Mouse (Mus musculus): ENCODE measurements around the gene Ube2l3. TPM values are rescaled to one million over a fixed set of nuclear protein-coding genes. Genes with fewer than 3 reads are reported as not detected.

The Ube2l3 gene
- total and polyA plus RNA-seq, 3 experiments, result 137 to 2,006 (median 297) TPM

GRCm38 (mm10) chr16:17124871-17125520 lies 77.5 kb downstream of the Ube2l3 start, which contains the start of gene 2610318N02Rik (continued):
- TF ChIP-seq RAD21 (IDR thresholded peaks at IDR 0.05; ENCODE audit: low read depth, low read length), result no peak
- no peak for TF ChIP-seq UBTF (IDR thresholded peaks at IDR 0.05; ENCODE audit: borderline replicate concordance, insufficient read depth, low read depth, low read length)
- peak; percentile 51; the same call in 1 of the 2 replicates for TF ChIP-seq USF1 (IDR thresholded peaks at IDR 0.05; ENCODE audit: low read depth, low read length)
- no peak for TF ChIP-seq ELF1 (IDR thresholded peaks at IDR 0.05; ENCODE audit: low read depth, low read length)
- no peak for TF ChIP-seq TAL1 (IDR thresholded peaks at IDR 0.05; ENCODE audit: low read length)
- 0 out of 4 replicates have a peak, but pooled peaks of 1 of the 2 experiments have one; percentile 11 for TF ChIP-seq EP300 (IDR thresholded peaks at IDR 0.05; ENCODE audit: low read depth in 1 of 2, low read length in 2 of 2)
- TF ChIP-seq SMC3 (IDR thresholded peaks at IDR 0.05; ENCODE audit: low read depth, low read length), result no peak
- no peak for TF ChIP-seq USF2 (IDR thresholded peaks at IDR 0.05; ENCODE audit: borderline replicate concordance in 1 of 2, insufficient read depth in 1 of 2, low read depth in 1 of 2, low read length in 2 of 2)
- no peak for TF ChIP-seq MAZ (IDR thresholded peaks at IDR 0.05; ENCODE audit: low read depth, low read length)
- TF ChIP-seq SIN3A (IDR thresholded peaks at IDR 0.05; ENCODE audit: low read length), result peak; percentile 79
- no peak for TF ChIP-seq MAFK (IDR thresholded peaks at IDR 0.05; ENCODE audit: borderline replicate concordance, low read depth, low read length)

GRCm38 (mm10) chr16:17124119-17124870 lies 78.2 kb downstream of the Ube2l3 start:
- peak overlapping the region; percentile 75 for H3K9ac ChIP-seq (ENCODE audit: control insufficient read depth, low read depth, low read length, poor library complexity, severe bottlenecking)
- peak; percentile 53 for DNase-seq (ENCODE audit: low read depth, low spot score)
- peaks cover 0 to 10% of the 10 kb centered on the region in 2 experiments; a peak in 2 of 4 replicates for H3K36me3 ChIP-seq (ENCODE audit: control insufficient read depth in 1 of 2, insufficient read depth in 2 of 2, low read length in 2 of 2)
- peak overlapping the region; percentile 68 to 90 for H3K4me3 ChIP-seq (ENCODE audit: control insufficient read depth in 1 of 2, insufficient read depth in 1 of 2, low read depth in 2 of 2, low read length in 2 of 2)
- peaks cover 12% of the 10 kb centered on the region for H3K79me2 ChIP-seq (ENCODE audit: control insufficient read depth, insufficient read depth, low read length, poor library complexity)
- H3K4me1 ChIP-seq (ENCODE audit: control insufficient read depth in 1 of 2, insufficient read depth in 2 of 2, low read length in 2 of 2), result peaks cover 0 to 6% of the 10 kb centered on the region in 2 experiments; a peak in 1 of 4 replicates
- peak overlapping the region; percentile 22 for H3K27ac ChIP-seq (ENCODE audit: control insufficient read depth, low read depth, low read length)
- H3K27me3 ChIP-seq (ENCODE audit: control insufficient read depth in 1 of 2, insufficient read depth in 2 of 2, low read length in 2 of 2), result no peaks in the 10 kb centered on the region
- H3K9me3 ChIP-seq (replicated peaks; ENCODE audit: insufficient read depth, low read length), result no peaks in the 10 kb centered on the region
- TF ChIP-seq ZKSCAN1 (IDR thresholded peaks at IDR 0.05; ENCODE audit: low read depth, low read length) (peak; percentile 42; the same call in 1 of the 2 replicates), NELFE (IDR thresholded peaks at IDR 0.05; ENCODE audit: low read depth, low read length) (no peak), SIN3A (IDR thresholded peaks at IDR 0.05; ENCODE audit: low read length) (no peak)

- TF ChIP-seq RCOR1 (IDR thresholded peaks at IDR 0.05; ENCODE audit: low read depth, low read length), result no peak
- no peak for TF ChIP-seq GABPA (IDR thresholded peaks at IDR 0.05; ENCODE audit: low read depth, low read length)
- TF ChIP-seq HCFC1 (IDR thresholded peaks at IDR 0.05; ENCODE audit: low read depth, low read length), result no peak
- no peak for TF ChIP-seq RAD21 (IDR thresholded peaks at IDR 0.05; ENCODE audit: low read depth, low read length)
- TF ChIP-seq MYB (IDR thresholded peaks at IDR 0.05; ENCODE audit: low read depth, low read length), result no peak
- TF ChIP-seq MAFK (IDR thresholded peaks at IDR 0.05; ENCODE audit: borderline replicate concordance, low read depth, low read length), result no peak
- TF ChIP-seq E2F4 (IDR thresholded peaks at IDR 0.05; ENCODE audit: borderline replicate concordance, low read depth, low read length), result no peak
- TF ChIP-seq POLR2AphosphoS5 (IDR thresholded peaks at IDR 0.05; ENCODE audit: borderline replicate concordance, low read depth, low read length), result no peak
- Histone ChIP-seq H3K36me3 (ENCODE audit: control insufficient read depth in 1 of 2, insufficient read depth in 2 of 2, low read length in 2 of 2) (peaks cover 0 to 10% of the 10 kb centered on the region in 2 experiments; a peak in 2 of 4 replicates), H3K4me1 (ENCODE audit: control insufficient read depth in 1 of 2, insufficient read depth in 2 of 2, low read length in 2 of 2) (peaks cover 0 to 6% of the 10 kb centered on the region in 2 experiments; a peak in 1 of 4 replicates), H3K79me2 (ENCODE audit: control insufficient read depth, insufficient read depth, low read length, poor library complexity) (peaks cover 12% of the 10 kb centered on the region), H3K27me3 (ENCODE audit: control insufficient read depth in 1 of 2, insufficient read depth in 2 of 2, low read length in 2 of 2) (no peaks in the 10 kb centered on the region), H3K27ac (ENCODE audit: control insufficient read depth, low read depth, low read length) (no peak overlapping the region), H3K9me3 (replicated peaks; ENCODE audit: insufficient read depth, low read length) (no peaks in the 10 kb centered on the region), H3K4me3 (ENCODE audit: control insufficient read depth in 1 of 2, insufficient read depth in 1 of 2, low read depth in 2 of 2, low read length in 2 of 2) (no peak overlapping the region), H3K9ac (ENCODE audit: control insufficient read depth, low read depth, low read length, poor library complexity, severe bottlenecking) (no peak overlapping the region)
- DNase-seq (ENCODE audit: low read depth, low spot score), result no peak
Measured at GRCm38 (mm10) chr16:17121569-17121968, 80.9 kb downstream of the Ube2l3 start.
